Mouse (Mus musculus): ENCODE measurements around the gene Tmprss6.

The Tmprss6 gene

GRCm38 (mm10) chr15:78447121-78447520 is 21.3 kb downstream of the Tmprss6 start:
- DNase-seq (ENCODE audit: extremely low spot score): no peak

GRCm38 (mm10) chr15:78443857-78444256 is 24.6 kb downstream of the Tmprss6 start:
- no peak for DNase-seq (ENCODE audit: extremely low spot score)

- DNase-seq (ENCODE audit: extremely low spot score): no peak
Observed at GRCm38 (mm10) chr15:78442231-78442630, 26.2 kb downstream of the Tmprss6 start.

- no peak for DNase-seq (ENCODE audit: extremely low spot score)
Observed at GRCm38 (mm10) chr15:78438973-78439372, 29.5 kb downstream of the Tmprss6 start.

GRCm38 (mm10) chr15:78438505-78438904 is 29.9 kb downstream of the Tmprss6 start:
- DNase-seq (ENCODE audit: extremely low spot score): no peak

- DNase-seq (ENCODE audit: extremely low spot score): no peak
Observed at GRCm38 (mm10) chr15:78438018-78438394, 30.4 kb downstream of the Tmprss6 start.

- peak; percentile 53 for DNase-seq (ENCODE audit: extremely low spot score)
Observed at GRCm38 (mm10) chr15:78437237-78438017, 31.0 kb downstream of the Tmprss6 start.

GRCm38 (mm10) chr15:78436380-78437192 is 31.8 kb downstream of the Tmprss6 start:
- peak; percentile 67 for DNase-seq (ENCODE audit: extremely low spot score)

GRCm38 (mm10) chr15:78435681-78436080 is 32.8 kb downstream of the Tmprss6 start:
- no peak for DNase-seq (ENCODE audit: extremely low spot score)

- peak; percentile 79 for DNase-seq (ENCODE audit: extremely low spot score)
Observed at GRCm38 (mm10) chr15:78434896-78435520, 33.4 kb downstream of the Tmprss6 start.

GRCm38 (mm10) chr15:78431541-78432121 is 36.8 kb downstream of the Tmprss6 start:
- DNase-seq (ENCODE audit: extremely low spot score): no peak

- no peak for DNase-seq (ENCODE audit: extremely low spot score)
Observed at GRCm38 (mm10) chr15:78430874-78431273, 37.6 kb downstream of the Tmprss6 start.

- no peak for DNase-seq (ENCODE audit: extremely low spot score)
Observed at GRCm38 (mm10) chr15:78429871-78430622, 38.4 kb downstream of the Tmprss6 start.

GRCm38 (mm10) chr15:78429139-78429459 is 39.3 kb downstream of the Tmprss6 start:
- no peak for DNase-seq (ENCODE audit: extremely low spot score)

GRCm38 (mm10) chr15:78428391-78429138 is 39.9 kb downstream of the Tmprss6 start, which contains the start of gene Kctd17:
Gene Kctd17, plus strand, starts transcription at chr15:78428564.
- peak; percentile 85 for DNase-seq (ENCODE audit: extremely low spot score)

GRCm38 (mm10) chr15:78425230-78425629 is 43.2 kb downstream of the Tmprss6 start:
- no peak for DNase-seq (ENCODE audit: extremely low spot score)

GRCm38 (mm10) chr15:78424507-78424906 is 43.9 kb downstream of the Tmprss6 start:
- no peak for DNase-seq (ENCODE audit: extremely low spot score)

GRCm38 (mm10) chr15:78422046-78422956 is 46.1 kb downstream of the Tmprss6 start:
- DNase-seq (ENCODE audit: extremely low spot score): peak; percentile 74

- no peak for DNase-seq (ENCODE audit: extremely low spot score)
Observed at GRCm38 (mm10) chr15:78420395-78420794, 48.0 kb downstream of the Tmprss6 start.

GRCm38 (mm10) chr15:78416937-78417336 is 51.5 kb downstream of the Tmprss6 start:
- DNase-seq (ENCODE audit: extremely low spot score): no peak

Data from embryo, embryonic 9.5 days (tissue).